Mouse (Mus musculus): ENCODE results near the gene Mrtfb. TPM values are rescaled to one million over a fixed set of nuclear protein-coding genes. Genes with fewer than 3 reads are reported as not detected.

Gene Mrtfb
- polyA plus RNA-seq, 1 experiment from 2014 or later = 11.5 TPM

DNA sequence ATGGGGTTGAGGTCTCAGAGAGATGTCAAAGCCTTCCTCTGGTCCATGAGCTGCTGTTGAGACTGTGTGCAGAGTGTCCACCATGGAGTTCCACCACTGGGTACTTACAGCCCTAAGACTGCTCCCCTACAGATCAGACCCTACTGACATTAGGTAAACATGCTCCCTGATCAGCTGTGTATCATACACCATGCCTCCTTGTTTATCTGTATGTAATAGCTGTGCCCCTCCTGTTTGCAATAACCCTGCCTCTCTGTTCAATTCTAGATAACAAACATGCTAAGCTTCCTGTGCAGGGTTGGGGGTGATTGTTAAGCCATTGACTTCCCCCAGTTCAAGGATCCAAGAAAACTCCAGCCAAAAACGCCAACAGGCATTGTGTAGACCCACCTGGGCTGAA, 174.7 kb downstream of the Mrtfb start:
- Histone ChIP-seq H3K9me3 (no peaks in the 10 kb centered on the region), H3K27ac (replicated peaks) (no peak overlapping the region), H3K9ac (no peak overlapping the region), H3K27me3 (no peaks in the 10 kb centered on the region), H3K36me3 (no peaks in the 10 kb centered on the region), H3K4me1 (replicated peaks) (no peaks in the 10 kb centered on the region), H3K4me3 (no peak overlapping the region), H3K4me2 (no peak overlapping the region)
- WGBS = 74% methylated on average over 1 of the region's 1 CpGs
- ATAC-seq (ENCODE audit: low read depth) = no peak

DNA sequence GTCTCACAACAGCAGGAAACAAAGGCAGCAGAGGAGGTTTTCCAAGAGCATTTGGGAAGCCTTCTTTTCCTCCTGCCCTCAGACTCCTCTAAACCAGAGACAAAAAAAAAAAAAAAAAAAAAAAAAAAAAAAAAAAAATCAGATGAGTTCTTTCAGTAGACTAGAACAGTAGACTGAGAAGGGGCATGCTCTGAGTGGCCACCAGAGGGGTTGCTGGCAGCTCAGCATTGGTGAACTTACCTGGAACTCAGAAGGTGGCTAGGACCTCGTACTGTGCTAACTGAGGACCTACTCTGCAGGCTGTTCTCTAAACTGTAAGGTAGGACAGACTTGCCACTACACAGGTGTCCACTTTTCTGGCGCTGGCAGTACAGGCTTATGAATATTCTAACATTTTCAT, 179.3 kb downstream of the Mrtfb start:
- 79% methylated on average over 2 of the region's 2 CpGs for WGBS
- H3K9me3 ChIP-seq = no peaks in the 10 kb centered on the region
- H3K36me3 ChIP-seq = no peaks in the 10 kb centered on the region
- peaks cover 9% of the 10 kb centered on the region; the same call in 1 of the 2 replicates for H3K4me1 ChIP-seq (replicated peaks)
- H3K27ac ChIP-seq (replicated peaks) = no peak overlapping the region
- no peaks in the 10 kb centered on the region for H3K27me3 ChIP-seq
- H3K4me2 ChIP-seq = no peak overlapping the region
- no peak overlapping the region for H3K9ac ChIP-seq
- no peak for ATAC-seq (ENCODE audit: low read depth)
- H3K4me3 ChIP-seq = no peak overlapping the region

DNA sequence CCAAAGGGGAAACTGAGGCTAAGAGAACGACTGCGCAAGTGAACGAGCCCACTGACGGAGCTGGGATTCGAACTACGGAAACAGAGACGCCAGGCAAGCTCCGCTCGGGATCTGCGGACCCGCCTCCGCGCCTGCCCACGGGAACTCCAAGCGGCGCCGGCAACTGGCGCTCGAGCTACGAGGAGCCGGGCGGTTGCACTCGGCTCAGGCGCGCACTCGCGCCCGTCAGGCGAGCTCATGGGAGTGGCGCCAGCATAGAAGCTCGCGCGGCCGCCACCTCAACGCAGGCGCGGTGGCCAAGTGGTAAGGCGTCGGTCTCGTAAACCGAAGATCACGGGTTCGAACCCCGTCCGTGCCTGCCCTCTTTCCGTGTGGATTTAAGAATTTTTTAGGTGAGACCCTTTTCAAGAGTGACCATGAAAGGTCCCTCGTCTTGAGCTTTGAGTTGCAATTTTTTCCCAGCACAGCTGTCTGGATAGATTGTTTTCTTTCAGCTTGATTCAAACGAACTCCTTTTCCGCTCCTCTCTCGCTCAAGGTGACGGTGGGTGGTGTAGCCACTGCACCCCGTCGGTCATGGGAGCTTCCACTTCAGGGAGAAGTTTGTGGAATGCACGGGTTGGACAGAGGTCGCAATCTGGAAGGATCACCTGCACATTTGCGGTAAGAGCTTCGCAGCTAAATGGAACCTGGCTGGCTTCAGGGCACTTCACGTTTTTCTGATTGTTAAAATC, 180.9 kb downstream of the Mrtfb start:
- peak; percentile 96 for ATAC-seq (ENCODE audit: low read depth)
- Histone ChIP-seq H3K9ac (peak overlapping the region; percentile 72), H3K4me1 (replicated peaks) (peaks cover 9% of the 10 kb centered on the region; the same call in 1 of the 2 replicates), H3K27me3 (no peaks in the 10 kb centered on the region), H3K27ac (replicated peaks) (peak overlapping the region; percentile 52; the same call in 1 of the 2 replicates), H3K9me3 (no peaks in the 10 kb centered on the region), H3K4me2 (peak overlapping the region; percentile 67), H3K36me3 (no peaks in the 10 kb centered on the region), H3K4me3 (peak overlapping the region; percentile 58)
- under 1% methylated on average over 58 of the region's 58 CpGs for WGBS

DNA sequence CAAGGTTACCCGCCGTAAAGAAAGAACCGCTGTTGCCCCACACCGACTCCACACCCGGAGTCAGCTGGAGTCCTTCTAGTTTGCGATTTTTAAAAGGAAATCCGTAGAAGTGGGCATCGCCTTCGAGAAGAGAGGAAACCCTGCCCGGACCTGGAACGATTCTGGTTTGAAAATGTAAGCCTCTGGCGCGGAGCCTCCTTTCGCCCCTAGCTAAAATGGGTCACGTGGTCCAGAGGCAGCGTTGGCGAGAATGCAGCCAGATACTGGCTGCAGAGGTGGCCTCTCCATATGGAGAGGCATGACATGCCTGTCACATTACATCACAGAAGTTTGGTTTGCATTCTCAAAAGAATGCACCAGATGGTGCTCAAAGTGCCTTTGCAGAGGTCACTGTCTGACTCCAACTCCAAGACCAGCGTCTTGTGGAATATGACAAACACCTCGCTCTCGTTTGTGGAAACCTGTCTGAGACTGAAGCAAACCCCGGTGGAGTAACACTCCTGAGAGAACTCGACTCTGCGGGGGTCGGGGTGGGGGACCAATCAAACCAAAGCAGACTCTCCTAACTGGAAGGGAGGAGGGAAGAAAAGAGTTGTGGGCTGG, 181.6 kb downstream of the Mrtfb start:
- Histone ChIP-seq H3K27me3 (no peaks in the 10 kb centered on the region), H3K9me3 (no peaks in the 10 kb centered on the region), H3K4me3 (peak overlapping the region; percentile 58), H3K4me2 (peak overlapping the region; percentile 67), H3K27ac (replicated peaks) (peak overlapping the region; percentile 52; the same call in 1 of the 2 replicates), H3K4me1 (replicated peaks) (peaks cover 9% of the 10 kb centered on the region; the same call in 1 of the 2 replicates), H3K36me3 (no peaks in the 10 kb centered on the region), H3K9ac (peak overlapping the region; percentile 72)
- under 1% methylated on average over 24 of the region's 24 CpGs for WGBS
- peak; percentile 60 for ATAC-seq (ENCODE audit: low read depth)

DNA sequence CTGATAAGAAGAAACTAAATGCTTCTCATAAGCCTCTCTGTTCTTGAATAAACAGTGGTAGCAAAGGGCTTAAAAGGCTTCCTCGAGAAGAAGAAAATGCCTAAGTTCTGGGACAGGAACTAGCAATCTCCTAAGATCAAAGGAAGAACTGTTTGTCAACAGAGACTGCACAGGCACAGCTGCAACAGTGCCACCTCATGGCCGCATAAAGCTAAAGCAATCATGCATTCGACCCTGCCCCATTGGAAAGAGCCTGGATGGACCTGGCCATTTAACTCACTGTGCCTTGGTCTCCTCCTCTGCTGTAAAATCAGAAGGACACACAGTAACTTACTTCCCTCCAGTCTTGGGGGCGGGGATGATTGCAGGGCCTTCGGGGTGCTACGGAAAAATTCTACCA, 184.2 kb downstream of the Mrtfb start:
- Histone ChIP-seq H3K9me3 (no peaks in the 10 kb centered on the region), H3K36me3 (no peaks in the 10 kb centered on the region), H3K9ac (no peak overlapping the region), H3K4me3 (no peak overlapping the region), H3K4me1 (replicated peaks) (peaks cover 9% of the 10 kb centered on the region; the same call in 1 of the 2 replicates), H3K27me3 (peaks cover 15% of the 10 kb centered on the region; the same call in 1 of the 2 replicates), H3K4me2 (no peak overlapping the region), H3K27ac (replicated peaks) (no peak overlapping the region)
- ATAC-seq (ENCODE audit: low read depth) = no peak
- 42% methylated on average over 6 of the region's 6 CpGs for WGBS

DNA sequence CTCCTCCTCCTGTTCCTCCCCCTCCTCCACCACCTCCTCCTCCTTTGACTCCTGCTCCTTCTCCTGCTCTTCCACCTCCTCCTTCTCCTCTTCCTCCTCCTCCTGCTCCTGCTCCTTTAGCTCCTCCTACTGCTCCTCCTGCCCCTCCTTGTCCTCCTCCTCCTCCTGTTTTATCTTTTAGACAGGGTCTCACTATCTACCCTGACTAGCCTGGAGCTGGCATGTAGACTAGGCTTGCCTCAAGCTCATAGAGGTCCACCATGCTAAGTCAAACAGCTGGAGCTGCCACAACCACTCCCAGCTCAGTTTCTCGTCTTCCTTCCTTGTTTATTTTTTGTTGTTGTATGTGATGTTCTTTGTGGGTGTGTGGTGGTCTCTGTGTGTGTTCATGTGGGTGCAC, 187.5 kb downstream of the Mrtfb start:
- H3K9ac ChIP-seq = no peak overlapping the region
- no peak overlapping the region for H3K4me2 ChIP-seq
- H3K36me3 ChIP-seq = no peaks in the 10 kb centered on the region
- peaks cover 37% of the 10 kb centered on the region for H3K27me3 ChIP-seq
- no peaks in the 10 kb centered on the region for H3K9me3 ChIP-seq
- no peak for ATAC-seq (ENCODE audit: low read depth)
- H3K4me1 ChIP-seq (replicated peaks) = peaks cover 19% of the 10 kb centered on the region
- H3K27ac ChIP-seq (replicated peaks) = no peak overlapping the region
- H3K4me3 ChIP-seq = no peak overlapping the region
- WGBS = 71% methylated on average over 1 of the region's 1 CpGs

DNA sequence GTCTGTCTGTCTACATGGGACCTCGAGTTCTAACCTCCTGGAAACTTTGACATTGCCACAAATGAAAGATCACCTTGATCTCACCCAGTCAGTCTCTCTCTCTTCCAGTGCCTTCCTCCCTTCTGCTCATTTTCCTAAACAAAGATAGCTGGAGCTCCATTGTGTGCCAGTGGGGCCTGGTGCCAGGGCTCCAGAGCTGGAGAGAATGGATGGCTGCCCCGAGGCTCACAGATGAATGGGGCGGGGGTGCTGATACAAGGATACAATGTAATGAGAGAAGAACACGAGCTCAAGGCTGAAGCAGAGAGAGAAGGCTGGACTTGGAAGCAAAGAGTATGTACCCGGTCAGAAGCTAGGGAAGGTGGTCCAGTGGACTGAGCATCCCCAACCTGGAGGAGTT, 189.2 kb downstream of the Mrtfb start:
- Histone ChIP-seq H3K4me1 (replicated peaks) (peaks cover 28% of the 10 kb centered on the region), H3K27ac (replicated peaks) (no peak overlapping the region), H3K36me3 (no peaks in the 10 kb centered on the region), H3K9me3 (no peaks in the 10 kb centered on the region), H3K4me3 (no peak overlapping the region), H3K9ac (no peak overlapping the region), H3K27me3 (peaks cover 54% of the 10 kb centered on the region), H3K4me2 (no peak overlapping the region)
- WGBS = 52% methylated on average over 5 of the region's 5 CpGs
- no peak for ATAC-seq (ENCODE audit: low read depth)

DNA sequence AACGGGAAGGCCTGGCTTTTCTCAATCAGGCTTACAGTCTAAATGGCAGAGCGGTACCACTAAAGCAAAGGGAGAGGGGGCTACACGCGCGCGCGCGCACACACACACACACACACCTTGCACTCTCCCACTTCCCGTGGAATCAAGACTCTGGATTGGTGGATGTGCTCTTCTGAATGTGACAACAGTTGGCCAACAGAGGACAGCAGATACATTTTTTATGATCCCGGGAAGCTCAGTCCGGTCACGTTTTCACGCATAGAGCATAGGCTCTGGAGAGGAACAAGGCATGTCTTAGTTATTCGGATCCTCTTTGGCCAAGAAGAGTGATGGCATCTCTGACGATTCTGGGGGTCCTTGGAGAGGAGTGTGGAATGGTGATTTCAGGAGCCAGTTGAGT, 190.2 kb downstream of the Mrtfb start:
- no peaks in the 10 kb centered on the region for H3K9me3 ChIP-seq
- peak; percentile 12; the same call in 1 of the 2 replicates for ATAC-seq (ENCODE audit: low read depth)
- H3K27me3 ChIP-seq = peaks cover 65% of the 10 kb centered on the region
- H3K4me2 ChIP-seq = peak overlapping the region; percentile 97
- peaks cover 31% of the 10 kb centered on the region for H3K4me1 ChIP-seq (replicated peaks)
- H3K9ac ChIP-seq = no peak overlapping the region
- H3K36me3 ChIP-seq = no peaks in the 10 kb centered on the region
- no peak overlapping the region for H3K27ac ChIP-seq (replicated peaks)
- peak overlapping the region; percentile 75 for H3K4me3 ChIP-seq
- 30% methylated on average over 15 of the region's 15 CpGs for WGBS

DNA sequence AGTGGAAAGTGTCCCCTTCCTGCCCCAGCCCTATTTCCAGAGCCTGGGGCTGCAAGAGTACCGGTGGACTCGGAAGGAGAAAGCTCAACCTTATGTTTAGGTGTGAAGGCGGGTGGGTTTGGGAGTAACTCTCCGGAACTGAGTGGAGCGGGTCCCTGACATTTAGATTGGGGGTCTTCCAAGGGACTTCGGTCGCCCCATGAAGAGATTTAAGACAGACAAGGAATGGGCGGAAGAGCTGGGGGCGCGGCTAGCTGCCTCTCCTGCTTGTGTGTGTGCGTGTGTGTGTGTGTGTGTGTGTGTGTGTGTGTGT, 190.6 kb downstream of the Mrtfb start:
- Histone ChIP-seq H3K9me3 (no peaks in the 10 kb centered on the region), H3K4me2 (peak overlapping the region; percentile 97), H3K9ac (peak overlapping the region; percentile 85), H3K4me1 (replicated peaks) (peaks cover 31% of the 10 kb centered on the region), H3K36me3 (no peaks in the 10 kb centered on the region), H3K4me3 (peak overlapping the region; percentile 75), H3K27ac (replicated peaks) (no peak overlapping the region), H3K27me3 (peaks cover 69% of the 10 kb centered on the region)
- ATAC-seq (ENCODE audit: low read depth) = peak; percentile 32; the same call in 1 of the 2 replicates
- WGBS = 2% methylated on average over 11 of the region's 11 CpGs

DNA sequence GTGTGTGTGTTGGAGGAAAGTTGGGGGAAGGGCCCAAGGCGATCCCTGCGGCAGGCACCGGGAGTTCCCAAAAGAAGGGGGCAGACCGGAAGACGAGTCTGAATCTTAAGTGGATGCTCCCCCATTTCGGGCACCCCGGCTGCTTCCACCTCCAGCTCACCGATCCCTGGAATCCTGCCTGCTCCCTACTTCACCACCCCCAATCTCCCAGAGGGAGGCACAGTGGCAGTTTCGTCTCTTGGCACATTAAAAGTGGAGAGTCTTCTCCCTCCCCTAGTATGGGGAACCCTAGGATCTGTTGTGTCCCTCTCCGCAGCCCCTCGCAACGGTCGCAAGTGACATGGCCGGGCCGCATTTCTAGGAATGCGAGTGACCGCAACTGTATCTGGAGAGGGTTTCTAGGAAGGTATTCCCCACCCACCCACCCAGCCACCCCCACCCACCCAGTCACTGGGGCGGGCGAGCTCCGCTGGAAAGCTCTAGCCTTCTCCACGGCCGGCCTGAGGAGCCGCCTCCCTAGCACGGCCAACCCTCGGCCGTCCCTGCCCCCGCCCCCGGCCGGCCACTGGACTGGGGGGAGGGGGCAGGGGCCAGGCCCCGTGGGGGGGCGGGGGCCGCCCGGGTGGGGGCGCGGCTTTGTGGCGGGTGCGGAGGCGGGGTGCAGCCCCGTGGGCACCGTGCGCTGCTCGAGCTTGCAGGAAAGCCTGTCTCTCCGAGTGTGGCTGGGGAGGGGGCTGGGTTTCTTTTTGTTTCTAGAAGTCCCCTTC, 191.2 kb downstream of the Mrtfb start:
- Histone ChIP-seq H3K9ac (peak overlapping the region; percentile 85), H3K36me3 (no peaks in the 10 kb centered on the region), H3K4me2 (peak overlapping the region; percentile 97), H3K9me3 (no peaks in the 10 kb centered on the region), H3K4me3 (peak overlapping the region; percentile 75), H3K4me1 (replicated peaks) (peaks cover 31% of the 10 kb centered on the region), H3K27me3 (peaks cover 71% of the 10 kb centered on the region), H3K27ac (replicated peaks) (no peak overlapping the region)
- ATAC-seq (ENCODE audit: low read depth) = peak; percentile 70
- under 1% methylated on average over 37 of the region's 43 CpGs for WGBS

DNA sequence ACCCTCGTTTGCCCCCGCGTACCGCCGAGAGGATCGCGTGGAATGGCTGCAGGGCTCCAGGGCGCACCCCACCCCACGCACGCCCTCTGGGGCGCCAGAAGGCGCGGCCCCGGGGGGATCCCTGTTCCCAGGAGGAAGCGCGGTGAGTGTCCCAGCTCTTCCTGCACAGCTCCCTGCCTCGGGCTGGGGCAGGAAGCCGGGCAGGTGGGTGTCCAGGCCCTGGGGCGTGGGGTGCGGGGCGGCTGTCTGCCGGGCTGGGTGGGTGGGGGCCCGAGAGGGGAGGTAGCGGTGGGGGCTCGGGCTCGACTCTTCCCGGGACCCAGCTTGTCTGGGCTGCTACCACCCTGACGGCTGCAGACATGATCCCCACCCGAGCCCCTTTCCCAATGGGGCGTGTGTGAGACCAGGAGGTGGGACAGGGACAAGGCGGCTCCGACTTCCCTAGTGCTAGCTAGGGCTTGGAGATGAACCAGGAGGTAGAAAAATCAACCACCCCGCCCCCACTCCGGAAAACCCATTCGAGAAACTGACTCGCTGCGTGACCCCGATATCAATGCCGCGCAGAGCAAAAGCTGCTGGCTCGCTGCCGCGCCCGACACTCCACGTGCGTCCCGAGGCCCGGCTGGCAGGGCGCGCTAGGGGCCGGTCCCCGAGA, 191.9 kb downstream of the Mrtfb start:
- H3K36me3 ChIP-seq = no peaks in the 10 kb centered on the region
- no peaks in the 10 kb centered on the region for H3K9me3 ChIP-seq
- H3K4me3 ChIP-seq = peak overlapping the region; percentile 75
- H3K27ac ChIP-seq (replicated peaks) = no peak overlapping the region
- peaks cover 71% of the 10 kb centered on the region for H3K27me3 ChIP-seq
- H3K4me1 ChIP-seq (replicated peaks) = peaks cover 31% of the 10 kb centered on the region
- under 1% methylated on average over 49 of the region's 52 CpGs for WGBS
- peak; percentile 63 for ATAC-seq (ENCODE audit: low read depth)
- peak overlapping the region; percentile 85 for H3K9ac ChIP-seq
- peak overlapping the region; percentile 97 for H3K4me2 ChIP-seq

DNA sequence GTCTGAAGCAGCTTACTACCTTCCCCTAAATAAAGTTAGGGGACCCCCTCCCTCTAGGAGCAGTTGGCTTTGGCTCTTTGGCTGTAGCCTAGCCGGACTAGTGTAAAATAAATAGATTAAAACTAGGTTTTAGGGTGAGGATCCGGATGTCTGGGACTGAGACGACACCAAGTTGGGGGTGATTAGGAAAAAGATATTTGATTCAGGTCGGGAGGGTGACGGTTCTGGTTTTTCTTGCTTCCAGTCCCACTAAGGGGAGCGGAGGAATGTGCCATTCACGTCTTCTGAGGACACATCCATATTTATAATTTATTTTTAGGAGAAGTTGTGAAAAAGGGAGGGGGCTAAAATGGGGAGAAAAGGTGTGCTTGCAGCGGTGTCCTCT, 192.4 kb downstream of the Mrtfb start:
- Histone ChIP-seq H3K4me1 (replicated peaks) (peaks cover 31% of the 10 kb centered on the region), H3K36me3 (no peaks in the 10 kb centered on the region), H3K27me3 (peaks cover 71% of the 10 kb centered on the region), H3K4me2 (peak overlapping the region; percentile 97), H3K9me3 (no peaks in the 10 kb centered on the region), H3K27ac (replicated peaks) (no peak overlapping the region), H3K4me3 (peak overlapping the region; percentile 75), H3K9ac (peak overlapping the region; percentile 85)
- no peak for ATAC-seq (ENCODE audit: low read depth)
- 9% methylated on average over 8 of the region's 8 CpGs for WGBS
